Mouse (Mus musculus): ENCODE measurements around the gene Limk1.

DNA sequence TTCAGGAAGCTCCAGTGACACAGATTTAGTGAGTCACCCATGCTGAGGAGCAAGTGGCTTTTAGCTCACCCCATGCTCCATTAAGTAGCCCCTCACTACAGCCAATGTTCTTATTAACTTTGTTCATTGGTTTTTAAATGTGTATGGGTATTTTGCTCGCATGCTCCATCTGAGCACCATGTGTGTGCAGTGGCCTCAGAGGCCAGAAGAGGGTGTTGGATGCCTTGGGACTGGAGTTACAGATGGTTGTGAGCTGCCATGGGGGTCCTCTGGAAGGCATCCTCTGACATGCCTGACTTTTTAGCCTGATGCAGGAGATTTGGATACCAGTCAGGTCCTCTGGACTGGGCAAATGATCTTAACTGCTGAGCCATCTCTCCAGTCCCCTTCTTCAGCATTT lies 44.3 kb downstream of the Limk1 start:
- TF ChIP-seq CTCF (IDR thresholded peaks at IDR 0.05; ENCODE audit: control insufficient read depth, insufficient read depth, insufficient read length) (no peak), CEBPB (IDR thresholded peaks at IDR 0.05; ENCODE audit: low read depth) (no peak), FOSL1 (IDR thresholded peaks at IDR 0.05; ENCODE audit: insufficient read depth, low read length, poor library complexity, severe bottlenecking) (no peak), MYOD1 (IDR thresholded peaks at IDR 0.05; ENCODE audit: control insufficient read depth, insufficient read length, low read depth) (no peak), USF1 (IDR thresholded peaks at IDR 0.05; ENCODE audit: low read depth) (no peak), MAX (IDR thresholded peaks at IDR 0.05) (no peak)

Data from C2C12 (cell line).